ENCODE assay signal across 15 mouse cellular contexts in the genomic region with DNA sequence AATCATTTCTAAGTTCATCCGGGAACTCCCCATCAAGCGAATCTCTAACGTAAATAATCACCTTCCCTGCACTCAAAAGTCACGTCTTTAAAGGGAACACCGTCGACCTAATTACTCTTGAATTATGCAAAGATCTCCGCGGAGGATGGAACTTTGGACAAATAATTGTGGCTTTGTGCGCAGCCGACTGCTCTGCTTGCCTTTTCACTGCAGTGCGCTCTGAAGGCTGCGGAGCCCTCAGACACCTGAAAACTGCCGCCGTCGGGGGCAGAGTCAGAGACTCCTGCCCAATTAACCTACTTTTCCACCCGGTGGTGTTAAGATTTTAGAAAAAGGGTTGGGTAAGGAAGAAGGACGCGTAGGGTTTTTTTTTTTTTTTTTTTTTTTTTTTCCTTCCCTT. TPM values are rescaled to one million over a fixed set of nuclear protein-coding genes. Genes with fewer than 3 reads are reported as not detected.
DNase-seq lines count a peak whose midpoint lies in the region; ATAC-seq and TF ChIP-seq lines count a peak whose summit lies in the region.
"Had no signal": no experiment of that assay in that cellular context is flagged by ENCODE, and none has a peak within 500 bp of the region (broad histone marks: within the 10 kb centered on the region; RNA-seq: fewer than 3 reads in every experiment).

No protein-coding gene starts in this region.

- H3K27ac ChIP-seq in forebrain, embryonic 13.5 days: no peak overlapping the region
- peak overlapping the region; percentile 23; the same call in 1 of the 2 replicates for H3K27ac ChIP-seq in midbrain, embryonic 10.5 days (replicated peaks)
- no peak overlapping the region for H3K27ac ChIP-seq in neural tube, embryonic 15.5 days (replicated peaks)
- H3K27ac ChIP-seq in kidney, embryonic 16.5 days (ENCODE audit: low read length): no peak overlapping the region
- H3K27ac ChIP-seq: left cerebral cortex, adult 2 months had no signal

- H3K9ac ChIP-seq in forebrain, embryonic 13.5 days: no peak overlapping the region
- H3K9ac ChIP-seq in neural tube, embryonic 15.5 days (replicated peaks): no peak overlapping the region
- no peak overlapping the region for H3K9ac ChIP-seq in kidney, embryonic 16.5 days (replicated peaks; ENCODE audit: low read length)

- no peaks in the 10 kb centered on the region for H3K9me3 ChIP-seq in forebrain, embryonic 13.5 days (replicated peaks)
- H3K9me3 ChIP-seq in midbrain, embryonic 10.5 days (replicated peaks): no peaks in the 10 kb centered on the region
- H3K9me3 ChIP-seq in neural tube, embryonic 15.5 days (replicated peaks): no peaks in the 10 kb centered on the region
- H3K9me3 ChIP-seq in kidney, embryonic 16.5 days (ENCODE audit: low read length): no peaks in the 10 kb centered on the region

- peak overlapping the region; percentile 4 for H3K4me3 ChIP-seq in forebrain, embryonic 13.5 days
- H3K4me3 ChIP-seq in midbrain, embryonic 10.5 days: peak overlapping the region; percentile 41
- no peak overlapping the region; the same call in 1 of the 2 replicates for H3K4me3 ChIP-seq in neural tube, embryonic 15.5 days (replicated peaks)
- H3K4me3 ChIP-seq in kidney, embryonic 16.5 days (ENCODE audit: low read length): no peak overlapping the region
- H3K4me3 ChIP-seq in lung, adult 2 months (replicated peaks; ENCODE audit: extremely low read depth, low read depth, low read length): no peak overlapping the region
- H3K4me3 ChIP-seq: left cerebral cortex, adult 2 months had no signal

- peaks cover 12% of the 10 kb centered on the region for H3K4me1 ChIP-seq in forebrain, embryonic 13.5 days
- H3K4me1 ChIP-seq in midbrain, embryonic 10.5 days: peaks cover 22% of the 10 kb centered on the region
- no peaks in the 10 kb centered on the region for H3K4me1 ChIP-seq in neural tube, embryonic 15.5 days
- no peaks in the 10 kb centered on the region for H3K4me1 ChIP-seq in kidney, embryonic 16.5 days (ENCODE audit: insufficient read depth, low read length)
- no peaks in the 10 kb centered on the region for H3K4me1 ChIP-seq in lung, adult 2 months (ENCODE audit: control insufficient read depth, insufficient read depth, low read length)

- no peak for TF ChIP-seq POLR2A in lung, adult 2 months (IDR thresholded peaks at IDR 0.05; ENCODE audit: borderline replicate concordance, extremely low read depth, low read depth, low read length)

- TF ChIP-seq CTCF in lung, adult 2 months (IDR thresholded peaks at IDR 0.05; ENCODE audit: insufficient read depth, low read length): no peak

- H3K27me3 ChIP-seq in forebrain, embryonic 13.5 days: peaks cover 66% of the 10 kb centered on the region
- H3K27me3 ChIP-seq in midbrain, embryonic 10.5 days (ENCODE audit: low read depth, poor library complexity, severe bottlenecking): peaks cover 79% of the 10 kb centered on the region
- H3K27me3 ChIP-seq in neural tube, embryonic 15.5 days (replicated peaks): peaks cover 42% of the 10 kb centered on the region
- H3K27me3 ChIP-seq in kidney, embryonic 16.5 days (ENCODE audit: insufficient read depth, low read length): peaks cover 60% of the 10 kb centered on the region

- H3K36me3 ChIP-seq in forebrain, embryonic 13.5 days (ENCODE audit: poor library complexity, severe bottlenecking): no peaks in the 10 kb centered on the region
- no peaks in the 10 kb centered on the region for H3K36me3 ChIP-seq in midbrain, embryonic 10.5 days
- no peaks in the 10 kb centered on the region for H3K36me3 ChIP-seq in neural tube, embryonic 15.5 days
- no peaks in the 10 kb centered on the region for H3K36me3 ChIP-seq in kidney, embryonic 16.5 days (ENCODE audit: insufficient read depth, low read length)

- 1% methylated on average over 18 of the region's 18 CpGs for WGBS in forebrain, embryonic 13.5 days
- WGBS in midbrain, embryonic 10.5 days: under 1% methylated on average over 18 of the region's 18 CpGs
- 1% methylated on average over 18 of the region's 18 CpGs for WGBS in neural tube, embryonic 15.5 days
- under 1% methylated on average over 18 of the region's 18 CpGs for WGBS in kidney, embryonic 16.5 days
- WGBS in lung, adult 2 months: 3% methylated on average over 18 of the region's 18 CpGs

- peak; percentile 36; the same call in 1 of the 2 replicates for ATAC-seq in forebrain, embryonic 13.5 days
- no peak for ATAC-seq in neural tube, embryonic 15.5 days (ENCODE audit: low FRiP score)
- no peak for ATAC-seq in kidney, embryonic 16.5 days (ENCODE audit: low FRiP score, low TSS enrichment)

- peak overlapping the region; percentile 45 for H3K4me2 ChIP-seq in forebrain, embryonic 13.5 days
- H3K4me2 ChIP-seq in neural tube, embryonic 15.5 days: peak overlapping the region; percentile 32
- H3K4me2 ChIP-seq in kidney, embryonic 16.5 days (replicated peaks; ENCODE audit: low read depth, low read length): no peak overlapping the region
- H3K4me2 ChIP-seq: liver, embryonic 11.5 days had no signal

- DNase-seq in retina, embryonic 14.5 days (ENCODE audit: low spot score): peak; percentile 29
- DNase-seq in retina, postnatal 1 day: no peak
- DNase-seq in midbrain, embryonic 10.5 days (ENCODE audit: low spot score): peak; percentile 49
- DNase-seq in lung, adult 2 months: no peak
- DNase-seq in adrenal gland, adult 2 months: no peak
- DNase-seq: kidney, postnatal 10 days; lung, postnatal 36 days; right cerebral cortex, postnatal 4 days had no signal

RNA-seq across cellular contexts. Expression of a gene that starts 54.8 kb away (rescaled TPM):
- polyA plus RNA-seq in forebrain, embryonic 13.5 days (2015; fragmentation: Nextera tagmentation; extraction: Ambion mirVana): 10.8 and 15.1 TPM in 2 replicates
- polyA plus RNA-seq in midbrain, embryonic 10.5 days (2016; fragmentation: Nextera tagmentation; extraction: Ambion mirVana): 6.5 and 6.6 TPM in 2 replicates
- polyA plus RNA-seq in neural tube, embryonic 15.5 days (2015; fragmentation: Nextera tagmentation; extraction: Ambion mirVana): 9.7 and 13.2 TPM in 2 replicates
- polyA plus RNA-seq in kidney, embryonic 16.5 days (2015; fragmentation: Nextera tagmentation; extraction: Ambion mirVana): not detected in 2 replicates
- 0.49 and 1.6 TPM in 2 replicates for polyA plus RNA-seq in lung, adult 2 months (2012; rRNA removed)
- total RNA-seq in adrenal gland, adult 2 months (2021): not detected
- polyA plus RNA-seq in adrenal gland, adult 2 months (2012; rRNA removed): 0.08 TPM in 1 of 2 replicates, not detected in the other
- total RNA-seq: hematopoietic stem cell, adult 5-6 weeks; neutrophil, adult 5-6 weeks had no signal

RNA-seq across cellular contexts. Expression of a gene that starts 58.2 kb away (rescaled TPM):
- polyA plus RNA-seq in forebrain, embryonic 13.5 days (2015; fragmentation: Nextera tagmentation; extraction: Ambion mirVana): 48.4 and 62.0 TPM in 2 replicates
- 25.1 and 33.5 TPM in 2 replicates for polyA plus RNA-seq in midbrain, embryonic 10.5 days (2016; fragmentation: Nextera tagmentation; extraction: Ambion mirVana)
- polyA plus RNA-seq in neural tube, embryonic 15.5 days (2015; fragmentation: Nextera tagmentation; extraction: Ambion mirVana): 28.3 and 44.9 TPM in 2 replicates
- not detected in 2 replicates for polyA plus RNA-seq in kidney, embryonic 16.5 days (2015; fragmentation: Nextera tagmentation; extraction: Ambion mirVana)
- not detected in 2 replicates for polyA plus RNA-seq in lung, adult 2 months (2012; rRNA removed)
- total RNA-seq in adrenal gland, adult 2 months (2021): not detected
- not detected in 2 replicates for polyA plus RNA-seq in adrenal gland, adult 2 months (2012; rRNA removed)
- total RNA-seq: hematopoietic stem cell, adult 5-6 weeks; neutrophil, adult 5-6 weeks had no signal
- polyA plus RNA-seq: liver, embryonic 11.5 days had no signal

Comparison
In these comparisons a context has a peak if more than half of its experiments do, and no peak if none do; other contexts are left out.
1. DNase-seq: peak in retina, embryonic 14.5 days (single experiment) and midbrain, embryonic 10.5 days (single experiment); none in retina, postnatal 1 day (single experiment), lung, adult 2 months (single experiment) and adrenal gland, adult 2 months (single experiment).
2. H3K4me3 ChIP-seq: peak in forebrain, embryonic 13.5 days (single experiment) and midbrain, embryonic 10.5 days (single experiment); none in neural tube, embryonic 15.5 days (single experiment), kidney, embryonic 16.5 days (single experiment) and lung, adult 2 months (single experiment).
3. RNA of a gene that starts 58.2 kb away (polyA plus RNA-seq): 48.4 to 62.0 TPM in forebrain, embryonic 13.5 days, 28.3 to 44.9 TPM in neural tube, embryonic 15.5 days and 25.1 to 33.5 TPM in midbrain, embryonic 10.5 days; not detected in kidney, embryonic 16.5 days, not detected in lung, adult 2 months and not detected in adrenal gland, adult 2 months; every median in the first group is over 10 times any median in the second.